In the genomic region with DNA sequence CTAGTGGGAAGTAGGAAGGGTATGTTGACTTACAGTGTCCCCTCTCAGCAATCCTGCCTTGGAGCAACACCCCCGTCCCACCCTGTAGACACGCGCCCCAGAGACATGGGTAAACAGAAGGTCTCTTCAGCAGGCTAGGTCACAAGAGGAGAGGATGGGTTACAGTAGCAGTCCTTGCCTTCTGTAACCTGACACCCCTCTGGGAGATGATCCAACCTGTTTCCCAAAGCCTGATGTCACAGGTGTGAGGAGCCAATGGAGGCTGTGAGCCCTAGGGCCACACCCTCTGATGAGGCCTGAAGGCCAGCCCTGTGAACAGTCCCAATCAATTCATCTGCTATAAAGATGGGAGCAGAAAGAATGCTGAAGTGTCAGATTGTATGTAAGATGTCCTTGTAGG, we compare ENCODE assay signal across 12 mouse cellular contexts.
DNase-seq lines count a peak whose midpoint lies in the region; ATAC-seq and TF ChIP-seq lines count a peak whose summit lies in the region.
"Had no signal": no experiment of that assay in that cellular context is flagged by ENCODE, and none has a peak within 500 bp of the region (broad histone marks: within the 10 kb centered on the region; RNA-seq: fewer than 3 reads in every experiment).

No protein-coding gene starts in this region.

- H3K4me2 ChIP-seq in kidney, embryonic 16.5 days (replicated peaks; ENCODE audit: low read depth, low read length): no peak overlapping the region
- H3K4me2 ChIP-seq in liver, embryonic 13.5 days: no peak overlapping the region
- H3K4me2 ChIP-seq: forebrain, embryonic 13.5 days; hindbrain, embryonic 13.5 days had no signal

- H3K9me3 ChIP-seq in kidney, embryonic 16.5 days (ENCODE audit: low read length): no peaks in the 10 kb centered on the region
- no peaks in the 10 kb centered on the region for H3K9me3 ChIP-seq in liver, embryonic 13.5 days (replicated peaks)
- H3K9me3 ChIP-seq: forebrain, embryonic 13.5 days; hindbrain, embryonic 13.5 days had no signal

- H3K27me3 ChIP-seq in kidney, embryonic 16.5 days (ENCODE audit: insufficient read depth, low read length): no peaks in the 10 kb centered on the region
- H3K27me3 ChIP-seq in liver, embryonic 13.5 days: no peaks in the 10 kb centered on the region
- H3K27me3 ChIP-seq: forebrain, embryonic 13.5 days had no signal

- intact Hi-C loops in gastrocnemius, adult 2 months (cut with DNase I): no loop called here

- no peak overlapping the region for H3K27ac ChIP-seq in kidney, embryonic 16.5 days (ENCODE audit: low read length)
- no peak overlapping the region for H3K27ac ChIP-seq in gastrocnemius, adult 2 months
- H3K27ac ChIP-seq in liver, embryonic 13.5 days: no peak overlapping the region
- H3K27ac ChIP-seq: forebrain, embryonic 13.5 days; hindbrain, embryonic 13.5 days had no signal

- H3K36me3 ChIP-seq in kidney, embryonic 16.5 days (ENCODE audit: insufficient read depth, low read length): peaks cover 10% of the 10 kb centered on the region; the same call in 1 of the 2 replicates
- H3K36me3 ChIP-seq in liver, embryonic 13.5 days: no peaks in the 10 kb centered on the region

- no peak overlapping the region for H3K4me3 ChIP-seq in kidney, embryonic 16.5 days (ENCODE audit: low read length)
- H3K4me3 ChIP-seq in gastrocnemius, adult 2 months: no peak overlapping the region
- H3K4me3 ChIP-seq in liver, embryonic 13.5 days (replicated peaks): no peak overlapping the region
- H3K4me3 ChIP-seq: forebrain, embryonic 13.5 days; hindbrain, embryonic 13.5 days had no signal

- H3K9ac ChIP-seq in kidney, embryonic 16.5 days (replicated peaks; ENCODE audit: low read length): no peak overlapping the region
- no peak overlapping the region for H3K9ac ChIP-seq in liver, embryonic 13.5 days
- H3K9ac ChIP-seq: forebrain, embryonic 13.5 days; hindbrain, embryonic 13.5 days had no signal

- peaks cover 10% of the 10 kb centered on the region; the same call in 1 of the 2 replicates for H3K4me1 ChIP-seq in kidney, embryonic 16.5 days (ENCODE audit: insufficient read depth, low read length)
- H3K4me1 ChIP-seq in liver, embryonic 13.5 days (replicated peaks): no peaks in the 10 kb centered on the region

- DNase-seq in kidney, adult 9 months: no peak
- DNase-seq in MN1 (ENCODE audit: low spot score): peak; percentile 75
- DNase-seq in gastrocnemius, adult 2 months: peak; percentile 67
- DNase-seq in liver, embryonic 13.5 days: no peak
- no peak for DNase-seq in spleen, postnatal 14 days (ENCODE audit: low spot score in 2 of 2)
- DNase-seq in urinary bladder, adult 2 months (ENCODE audit: low spot score): no peak
- DNase-seq: cerebellum, postnatal 10 days; layer of hippocampus, adult 9-11 months had no signal

- TF ChIP-seq CTCF in gastrocnemius, adult 2 months (IDR thresholded peaks at IDR 0.05): no peak

- WGBS in kidney, embryonic 16.5 days: 50% methylated on average over 3 of the region's 3 CpGs
- WGBS in liver, embryonic 13.5 days (ENCODE audit: insufficient replicate concordance): 68% methylated on average over 3 of the region's 3 CpGs

- peak; percentile 54 for ATAC-seq in kidney, embryonic 16.5 days (ENCODE audit: low FRiP score, low TSS enrichment)
- peak; percentile 59 for ATAC-seq in liver, embryonic 13.5 days (ENCODE audit: low read depth)
- ATAC-seq in erythroid progenitor cell, adult 5-6 weeks (replicated peaks; ENCODE audit: low FRiP score, poor library complexity, severe bottlenecking): no peak
- ATAC-seq: forebrain, embryonic 13.5 days had no signal

Comparison
In these comparisons a context has a peak if more than half of its experiments do, and no peak if none do; other contexts are left out.
1. DNase-seq: peak in MN1 (single experiment) and gastrocnemius, adult 2 months (single experiment); none in kidney, adult 9 months (single experiment), liver, embryonic 13.5 days (single experiment), spleen, postnatal 14 days (0 of 2) and urinary bladder, adult 2 months (single experiment).